Mouse (Mus musculus): ENCODE results near the gene Fam216b.

Fam216b gene

DNA sequence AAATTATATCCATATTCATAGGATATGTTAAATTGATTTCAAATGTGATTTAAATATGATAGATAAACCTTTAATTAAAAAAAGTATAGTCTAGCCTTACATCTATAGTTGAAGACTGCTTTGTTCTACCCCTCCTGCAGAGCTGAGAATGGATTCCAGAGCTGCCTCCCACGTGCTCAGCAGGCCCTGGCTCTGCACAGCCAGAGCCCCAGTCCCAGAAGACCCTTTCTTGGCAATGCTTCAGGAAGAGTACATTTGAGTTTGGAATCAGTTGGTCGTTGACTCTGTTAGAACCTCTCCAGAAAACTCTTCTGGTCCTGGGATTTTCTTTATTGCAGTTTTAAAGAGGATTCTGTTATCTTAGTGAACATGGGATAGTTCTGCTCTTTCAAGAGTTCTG lies 45.7 kb downstream of the Fam216b start:
- no peak for DNase-seq (ENCODE audit: low spot score in 2 of 2)

DNA sequence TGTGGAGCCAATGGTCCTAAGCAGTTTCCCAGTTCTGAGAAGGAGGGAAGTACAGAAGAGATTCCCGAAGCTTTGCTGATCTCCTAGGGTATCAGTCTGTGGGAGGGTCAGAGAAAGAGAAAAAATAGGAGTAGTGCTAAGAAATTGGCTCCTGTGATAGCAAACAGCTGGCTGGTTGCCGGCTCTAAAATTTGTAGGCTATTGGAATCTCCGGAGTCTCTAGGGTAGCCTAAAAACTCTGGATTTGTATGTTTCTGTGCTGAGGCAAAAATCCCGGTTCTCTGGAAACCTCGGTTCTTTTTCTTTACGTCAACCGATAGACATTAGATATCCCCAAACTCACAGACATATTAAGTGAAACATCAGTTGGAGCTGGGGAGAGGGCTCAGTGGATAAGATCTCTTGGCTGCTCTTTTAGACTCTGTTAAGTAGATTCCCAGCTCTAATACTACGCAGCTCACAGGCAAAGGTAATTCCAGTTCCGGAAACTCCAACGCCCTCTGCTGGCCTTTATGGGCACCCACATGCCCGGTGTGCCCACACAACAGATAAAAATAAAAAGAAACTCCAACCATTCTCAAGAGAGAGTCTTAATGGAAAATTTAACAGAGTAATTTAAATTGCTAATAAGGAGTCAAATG lies 46.8 kb downstream of the Fam216b start:
- DNase-seq (ENCODE audit: low spot score in 2 of 2) = no peak

DNA sequence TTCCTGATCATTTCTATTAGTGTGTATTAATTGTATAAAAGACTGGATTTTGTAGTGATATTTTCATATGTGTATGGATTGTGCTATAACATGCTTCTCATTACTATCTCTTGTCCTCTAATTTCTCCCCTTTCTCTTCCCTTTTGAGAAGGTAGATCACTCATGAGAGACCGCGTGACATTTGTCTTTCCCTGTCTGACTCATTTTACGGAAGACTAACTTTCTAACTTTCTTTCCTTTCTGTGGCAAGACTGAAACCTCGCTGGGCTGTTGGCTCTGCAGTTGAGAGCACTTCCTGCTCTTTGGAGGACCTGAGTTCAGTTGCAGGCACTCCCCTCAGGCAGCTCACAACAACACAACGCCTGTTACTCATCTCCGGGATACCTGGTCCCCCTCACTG lies 48.2 kb downstream of the Fam216b start:
- no peak for DNase-seq (ENCODE audit: low spot score in 2 of 2)

GRCm38 (mm10) chr14:78038876-78039275 lies 49.9 kb downstream of the Fam216b start:
- no peak for DNase-seq (ENCODE audit: low spot score in 2 of 2)

All from spleen, postnatal 4 days (tissue).